Mouse (Mus musculus): ENCODE results near the gene Acsf2. TPM values are rescaled to one million over a fixed set of nuclear protein-coding genes. Genes with fewer than 3 reads are reported as not detected.

Gene Acsf2
- total RNA-seq, 2 experiments from 2014 or later: 4.1 to 6.6 TPM

DNA sequence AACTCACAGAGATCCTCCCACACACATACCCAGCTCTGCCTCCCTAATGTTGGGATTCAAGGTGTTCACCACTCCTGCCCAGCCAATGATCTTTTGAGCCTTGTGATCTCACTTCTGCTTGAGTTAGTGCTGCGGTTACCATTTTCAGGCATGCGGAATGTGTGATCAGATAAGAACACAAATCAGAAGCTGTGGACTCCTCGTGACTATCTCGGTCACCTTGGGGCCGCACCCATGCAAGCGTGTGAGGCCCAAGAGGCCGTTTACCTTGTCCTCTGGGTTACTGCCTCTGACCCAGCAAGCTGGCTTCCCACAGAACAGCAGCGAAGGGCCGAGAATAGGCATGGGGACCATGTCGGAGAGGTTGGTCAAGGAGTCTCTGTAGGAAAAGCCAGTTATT lies 92.7 kb downstream of the Acsf2 start:
- DNase-seq: no peak
- intact Hi-C loops (cut with DNase I; ENCODE audit: low total_unique reads): no loop called here

Other genes with a start within 250 kb of the Acsf2 start
- gene Abcc3, start 208.9 kb downstream of the Acsf2 start, total RNA-seq (2021): 1 to 10 TPM in 1 of 2 experiments, under 1 TPM in 1; 0.93 to 1.5 TPM
- 1 to 10 TPM; 4.9 to 6.1 TPM for gene Cacna1g, start 127.7 kb downstream of the Acsf2 start, total RNA-seq (2021)
- not detected for gene Spata20, start 115.7 kb downstream of the Acsf2 start, total RNA-seq (2021)
- under 1 TPM; 0.09 to 0.25 TPM for gene Epn3, start 101.9 kb downstream of the Acsf2 start, total RNA-seq (2021)
- gene Mycbpap, start 80.1 kb downstream of the Acsf2 start, total RNA-seq (2021): under 1 TPM in 1 of 2 experiments, not detected in 1; 0.13 TPM
- 1 to 10 TPM; 2.2 to 2.6 TPM for gene Rsad1, start 52.6 kb downstream of the Acsf2 start, total RNA-seq (2021)
- gene Chad, start 36.8 kb downstream of the Acsf2 start, total RNA-seq (2021): 10 to 100 TPM; 17.4 to 21.2 TPM
- 10 to 100 TPM; 26.9 to 35.5 TPM for gene Lrrc59, start 27.9 kb upstream of the Acsf2 start, total RNA-seq (2021)
- gene Mrpl27, start 51.9 kb upstream of the Acsf2 start, total RNA-seq (2021): 10 to 100 TPM; 56.4 to 59.0 TPM
- under 1 TPM; 0.90 to 0.91 TPM for gene Eme1, start 52.1 kb upstream of the Acsf2 start, total RNA-seq (2021)
- gene Xylt2, start 75.6 kb upstream of the Acsf2 start, total RNA-seq (2021): 1 to 10 TPM; 6.6 to 7.8 TPM
- gene Gm11541, start 102.6 kb upstream of the Acsf2 start, total RNA-seq (2021): not detected
- gene Cdc34b, start 139.9 kb upstream of the Acsf2 start, total RNA-seq (2021): under 1 TPM; 0.89 to 0.98 TPM
- gene Tmem92, start 180.8 kb upstream of the Acsf2 start, total RNA-seq (2021): not detected

All from gastrocnemius, postnatal 14 days (tissue).